In the genomic region with DNA sequence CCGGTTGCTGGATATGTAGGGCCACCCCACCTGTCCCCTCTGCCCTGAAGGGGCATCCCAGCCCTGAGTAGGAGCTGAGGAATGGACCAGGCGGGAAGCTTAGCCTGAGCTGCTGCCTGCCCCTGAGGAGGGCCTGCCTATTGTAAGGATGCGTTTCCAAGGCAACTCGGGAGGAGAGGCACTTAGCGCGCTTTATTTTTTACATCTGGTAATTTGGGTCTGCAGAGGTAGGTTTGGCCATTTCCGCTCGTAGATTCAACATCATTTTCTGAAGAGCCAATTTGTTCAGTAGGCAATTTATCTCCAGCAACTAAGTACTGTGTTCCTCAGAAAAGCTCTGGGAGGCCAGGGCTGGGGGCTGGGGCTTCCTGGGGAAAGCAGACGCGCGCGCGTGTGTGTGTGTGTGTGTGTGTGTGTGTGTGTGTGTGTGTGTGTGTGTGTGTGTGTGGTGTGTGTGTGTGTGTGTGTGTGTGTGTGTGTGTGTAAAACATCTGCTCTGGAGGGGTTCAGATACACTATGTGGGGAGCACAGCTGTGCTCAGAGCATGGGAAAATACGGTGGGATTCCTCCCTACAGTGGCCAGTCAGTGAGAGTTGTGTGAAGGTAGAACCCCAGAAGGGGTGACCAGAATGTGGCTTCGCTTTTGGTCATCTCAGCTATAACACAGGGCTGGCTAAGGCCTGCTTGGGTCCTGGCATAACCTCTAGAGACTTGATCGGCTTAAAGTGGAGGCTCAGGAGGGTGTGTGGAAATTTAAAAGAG, we compare ENCODE assay signal across 12 mouse cellular contexts. TPM values are rescaled to one million over a fixed set of nuclear protein-coding genes. Genes with fewer than 3 reads are reported as not detected.
A peak's percentile ranks its signal among the peaks of the same experiment; 100 is the strongest.
DNase-seq lines count a peak whose midpoint lies in the region; ATAC-seq lines count a peak whose summit lies in the region.
"Had no signal": no experiment of that assay in that cellular context is flagged by ENCODE, and none has a peak within 500 bp of the region (broad histone marks: within the 10 kb centered on the region; RNA-seq: fewer than 3 reads in every experiment).

No protein-coding gene starts in this region.

- peak overlapping the region; percentile 78 for H3K27ac ChIP-seq in forebrain, embryonic 14.5 days (ENCODE audit: low read depth, low read length)
- 0 out of 2 replicates have a peak overlapping the region, but pooled peaks have one; percentile 4 for H3K27ac ChIP-seq in limb, embryonic 12.5 days
- H3K27ac ChIP-seq in neural tube, embryonic 14.5 days (ENCODE audit: low read depth, low read length): peak overlapping the region; percentile 66
- H3K27ac ChIP-seq: liver, embryonic 15.5 days had no signal

- no peaks in the 10 kb centered on the region for H3K27me3 ChIP-seq in forebrain, embryonic 14.5 days (replicated peaks; ENCODE audit: control insufficient read depth, insufficient read depth, low read length)
- peaks cover 27% of the 10 kb centered on the region for H3K27me3 ChIP-seq in limb, embryonic 12.5 days
- H3K27me3 ChIP-seq in neural tube, embryonic 14.5 days (ENCODE audit: control insufficient read depth, insufficient read depth, low read length): no peaks in the 10 kb centered on the region
- H3K27me3 ChIP-seq: liver, embryonic 15.5 days had no signal

- H3K36me3 ChIP-seq in forebrain, embryonic 14.5 days (ENCODE audit: control insufficient read depth, insufficient read depth, low read length): no peaks in the 10 kb centered on the region
- H3K36me3 ChIP-seq in limb, embryonic 12.5 days: no peaks in the 10 kb centered on the region
- H3K36me3 ChIP-seq in neural tube, embryonic 14.5 days (ENCODE audit: control insufficient read depth, insufficient read depth, low read length): peaks cover 7% of the 10 kb centered on the region
- H3K36me3 ChIP-seq: G1E; liver, embryonic 15.5 days had no signal

- DNase-seq in embryo, embryonic 9.5 days (ENCODE audit: extremely low spot score): peak; percentile 50
- DNase-seq in forebrain, embryonic 14.5 days (ENCODE audit: low spot score): peak; percentile 82
- DNase-seq in cerebellum, adult 9-11 months: no peak
- DNase-seq in adrenal gland, adult 8-10 months: no peak
- no peak for DNase-seq in spleen, postnatal 10 days (ENCODE audit: low spot score in 2 of 2)
- DNase-seq in thymus, postnatal 36 days: no peak
- DNase-seq: gastrocnemius, postnatal 25 days; spleen, adult 18-20 months had no signal

- H3K4me3 ChIP-seq in forebrain, embryonic 14.5 days (ENCODE audit: low read depth, low read length): no peak overlapping the region
- H3K4me3 ChIP-seq in limb, embryonic 12.5 days (replicated peaks): no peak overlapping the region
- H3K4me3 ChIP-seq in neural tube, embryonic 14.5 days (ENCODE audit: low read depth, low read length): no peak overlapping the region
- H3K4me3 ChIP-seq: liver, embryonic 15.5 days had no signal

- H3K9ac ChIP-seq in forebrain, embryonic 14.5 days (ENCODE audit: low read length): peak overlapping the region; percentile 35; the same call in 1 of the 2 replicates
- H3K9ac ChIP-seq in limb, embryonic 12.5 days (replicated peaks): no peak overlapping the region
- H3K9ac ChIP-seq in neural tube, embryonic 14.5 days (replicated peaks; ENCODE audit: low read depth, low read length): no peak overlapping the region
- H3K9ac ChIP-seq: liver, embryonic 15.5 days had no signal

- H3K4me2 ChIP-seq in forebrain, embryonic 14.5 days (ENCODE audit: low read length): peak overlapping the region; percentile 30; the same call in 1 of the 2 replicates
- peak overlapping the region; percentile 22 for H3K4me2 ChIP-seq in limb, embryonic 12.5 days
- no peak overlapping the region for H3K4me2 ChIP-seq in neural tube, embryonic 14.5 days (ENCODE audit: low read depth, low read length)
- H3K4me2 ChIP-seq: liver, embryonic 15.5 days had no signal

- no peaks in the 10 kb centered on the region for H3K9me3 ChIP-seq in forebrain, embryonic 14.5 days (replicated peaks; ENCODE audit: control insufficient read depth, low read length)
- H3K9me3 ChIP-seq in limb, embryonic 12.5 days: peaks cover 4% of the 10 kb centered on the region; the same call in 1 of the 2 replicates
- H3K9me3 ChIP-seq in neural tube, embryonic 14.5 days (ENCODE audit: control insufficient read depth, low read length): no peaks in the 10 kb centered on the region
- H3K9me3 ChIP-seq: liver, embryonic 15.5 days had no signal

- peaks cover 23% of the 10 kb centered on the region for H3K4me1 ChIP-seq in forebrain, embryonic 14.5 days (ENCODE audit: control insufficient read depth, insufficient read depth, low read length)
- peaks cover 50% of the 10 kb centered on the region for H3K4me1 ChIP-seq in limb, embryonic 12.5 days (replicated peaks)
- H3K4me1 ChIP-seq in neural tube, embryonic 14.5 days (ENCODE audit: control insufficient read depth, insufficient read depth, low read length): peaks cover 19% of the 10 kb centered on the region
- H3K4me1 ChIP-seq: liver, embryonic 15.5 days had no signal

- ATAC-seq in forebrain, embryonic 14.5 days: peak; percentile 82
- peak; percentile 45; the same call in 1 of the 2 replicates for ATAC-seq in limb, embryonic 12.5 days (ENCODE audit: insufficient number of reproducible peaks, insufficient read depth, low FRiP score, low TSS enrichment, low read depth)
- ATAC-seq in neural tube, embryonic 14.5 days (ENCODE audit: low read depth): peak; percentile 58; the same call in 1 of the 2 replicates

- 15% methylated on average over 16 of the region's 16 CpGs for WGBS in forebrain, embryonic 14.5 days
- WGBS in limb, embryonic 12.5 days: 28% methylated on average over 16 of the region's 16 CpGs
- 17% methylated on average over 16 of the region's 16 CpGs for WGBS in neural tube, embryonic 14.5 days

RNA-seq across cellular contexts. Expression of a gene that starts 31.3 kb away (rescaled TPM):
- 4.0 and 5.7 TPM in 2 replicates for polyA plus RNA-seq in forebrain, embryonic 14.5 days (2014; fragmentation: Nextera tagmentation; extraction: Ambion mirVana)
- 2.5 TPM in 2 replicates for polyA plus RNA-seq in limb, embryonic 12.5 days (2016; fragmentation: Nextera tagmentation; extraction: Ambion mirVana)
- polyA plus RNA-seq in neural tube, embryonic 14.5 days (2014; fragmentation: Nextera tagmentation; extraction: Ambion mirVana): 3.9 and 4.6 TPM in 2 replicates
- total RNA-seq in adrenal gland, adult 8-10 months (2022): 10 to 100 TPM; 13.0 to 18.5 (median 16.4) TPM

Comparison
In these comparisons a context has a peak if more than half of its experiments do, and no peak if none do; other contexts are left out.
1. DNase-seq: peak in embryo, embryonic 9.5 days (single experiment) and forebrain, embryonic 14.5 days (single experiment); none in cerebellum, adult 9-11 months (single experiment), adrenal gland, adult 8-10 months (single experiment), spleen, postnatal 10 days (0 of 2) and thymus, postnatal 36 days (0 of 2).
2. H3K27ac ChIP-seq: peak in every context shown above with its lines; median percentile 78 in forebrain, embryonic 14.5 days; 66 in neural tube, embryonic 14.5 days; 4 in limb, embryonic 12.5 days.
3. Peak in every context shown above with its lines, with median percentiles within 50 percentile points of each other: ATAC-seq.